Mouse (Mus musculus) left cerebral cortex, postnatal 10 days (tissue): ENCODE data around the gene Tulp4. TPM values are rescaled to one million over a fixed set of nuclear protein-coding genes. Genes with fewer than 3 reads are reported as not detected.

Experiments used
- microRNA-seq: library from miRNA; unstranded; fragments of <30 nt; microRNA quantifications from one replicate; pipeline ENCODE4 v1.2.0, GENCODE M21; 2022
- total RNA-seq, 2 experiments: library from RNA; stranded (reverse); gene quantifications; 2 replicates each; pipeline ENCODE4 v1.2.3; 2021

Tulp4 gene
- total RNA-seq, 2 experiments from 2014 or later: 296 to 306 TPM

Small RNAs within 50 kb of the gene (microRNA-seq; reads per million reads assigned to microRNA genes)
- gene Gm22774: not detected

Other genes with a start within 250 kb of the Tulp4 start
- gene Synj2, start 165.2 kb upstream of the Tulp4 start, total RNA-seq: 10 to 100 TPM; 32.8 to 34.8 TPM
- 10 to 100 TPM; 14.2 to 17.4 TPM for gene Serac1, start 26.7 kb upstream of the Tulp4 start, total RNA-seq
- gene Gtf2h5, start 26.7 kb upstream of the Tulp4 start, total RNA-seq: 100 to 1,000 TPM; 167 to 180 TPM
- 100 to 1,000 TPM; 101 to 103 TPM for gene Tmem181a, start 150.4 kb downstream of the Tulp4 start, total RNA-seq
- gene Dynlt1a, start 211.1 kb downstream of the Tulp4 start, total RNA-seq: 10 to 100 TPM; 20.3 to 20.4 TPM